8 mouse cellular contexts compared by ENCODE assay signal in genomic region chr13:84345114-84345513, GRCm38 (mm10).
A peak's percentile ranks its signal among the peaks of the same experiment; 100 is the strongest.
DNase-seq lines count a peak whose midpoint lies in the region; ATAC-seq and TF ChIP-seq lines count a peak whose summit lies in the region.

No protein-coding gene starts in this region.

- no peak for TF ChIP-seq CTCF in forebrain, postnatal 0 days (IDR thresholded peaks at IDR 0.05; ENCODE audit: low read depth)

- H3K9me3 ChIP-seq in forebrain, postnatal 0 days (ENCODE audit: low read length), result no peaks in the 10 kb centered on the region
- no peaks in the 10 kb centered on the region for H3K9me3 ChIP-seq in midbrain, embryonic 12.5 days

- H3K4me1 ChIP-seq in forebrain, postnatal 0 days (ENCODE audit: insufficient read depth), result peaks cover 8% of the 10 kb centered on the region
- H3K4me1 ChIP-seq in midbrain, embryonic 12.5 days, result peaks cover 51% of the 10 kb centered on the region

- H3K9ac ChIP-seq in forebrain, postnatal 0 days, result peak overlapping the region; percentile 95
- peak overlapping the region; percentile 64 for H3K9ac ChIP-seq in midbrain, embryonic 12.5 days (replicated peaks)

- DNase-seq in right cerebral cortex, adult 18-20 months, result peak; percentile 18
- no peak for DNase-seq in right cerebral cortex, postnatal 36 days (ENCODE audit: low spot score in 2 of 2)
- DNase-seq in forebrain, postnatal 0 days, result peak; percentile 77
- DNase-seq in urinary bladder, postnatal 25 days (ENCODE audit: low spot score), result no peak
- DNase-seq in adrenal gland, adult 2 months, result no peak
- no peak for DNase-seq in thymus, postnatal 36 days

- no peaks in the 10 kb centered on the region for H3K27me3 ChIP-seq in forebrain, postnatal 0 days (ENCODE audit: insufficient read depth, low read length)
- peaks cover 11% of the 10 kb centered on the region; the same call in 1 of the 2 replicates for H3K27me3 ChIP-seq in midbrain, embryonic 12.5 days

- ATAC-seq in forebrain, postnatal 0 days, result no peak
- ATAC-seq in midbrain, embryonic 12.5 days (ENCODE audit: low FRiP score, low read depth), result no peak
- ATAC-seq in monocyte, adult 5-6 weeks (replicated peaks; ENCODE audit: insufficient number of reproducible peaks, low FRiP score, low TSS enrichment, poor library complexity, severe bottlenecking), result no peak

- peak overlapping the region; percentile 99 for H3K27ac ChIP-seq in forebrain, postnatal 0 days (ENCODE audit: low read depth, low read length)
- H3K27ac ChIP-seq in midbrain, embryonic 12.5 days (replicated peaks), result peak overlapping the region; percentile 97

- peak overlapping the region; percentile 70 for H3K4me2 ChIP-seq in forebrain, postnatal 0 days (ENCODE audit: low read depth)
- peak overlapping the region; percentile 79 for H3K4me2 ChIP-seq in midbrain, embryonic 12.5 days (replicated peaks)

- H3K4me3 ChIP-seq in forebrain, postnatal 0 days (ENCODE audit: low read depth, low read length), result peak overlapping the region; percentile 22
- peak overlapping the region; percentile 21; the same call in 1 of the 2 replicates for H3K4me3 ChIP-seq in midbrain, embryonic 12.5 days

- H3K36me3 ChIP-seq in forebrain, postnatal 0 days (ENCODE audit: insufficient read depth), result no peaks in the 10 kb centered on the region
- no peaks in the 10 kb centered on the region for H3K36me3 ChIP-seq in midbrain, embryonic 12.5 days

- 12% methylated on average over 8 of the region's 8 CpGs for WGBS in forebrain, postnatal 0 days
- WGBS in midbrain, embryonic 12.5 days, result 2% methylated on average over 8 of the region's 8 CpGs

Comparison
In these comparisons a context has a peak if more than half of its experiments do, and no peak if none do; other contexts are left out.
1. DNase-seq: peak in right cerebral cortex, adult 18-20 months (single experiment) and forebrain, postnatal 0 days (single experiment); none in right cerebral cortex, postnatal 36 days (0 of 2), urinary bladder, postnatal 25 days (single experiment), adrenal gland, adult 2 months (single experiment) and thymus, postnatal 36 days (0 of 2).